Mouse (Mus musculus): Measurements from ENCODE around the gene Tmem120b.
"Not testable (repeated sequence)": the region's sequence is repeated elsewhere in the genome, so short reads cannot be mapped to it uniquely, and the experiment has no call there.

Tmem120b gene

DNA sequence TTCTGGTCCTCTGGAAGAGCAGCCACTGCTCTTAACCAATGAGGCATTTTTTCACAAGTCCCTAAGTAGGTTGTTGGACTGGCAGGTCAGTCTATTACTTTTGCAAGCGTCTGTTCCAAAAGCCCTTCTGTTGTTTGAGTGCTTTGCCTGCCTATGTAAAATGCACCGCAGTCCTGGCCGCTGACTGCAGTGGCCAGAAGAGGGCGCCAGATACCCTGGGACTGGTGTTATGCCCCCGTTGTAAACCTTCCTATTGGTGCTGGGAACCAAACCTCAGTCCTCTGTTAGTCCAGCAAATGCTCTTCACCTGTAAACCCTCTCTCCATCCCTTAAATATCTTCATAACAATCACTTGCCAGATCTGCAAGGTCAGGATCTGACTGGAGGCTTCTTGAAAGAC, 16.5 kb upstream of the Tmem120b start:
- no peak for DNase-seq (ENCODE audit: low read depth, low spot score)

- DNase-seq (ENCODE audit: low read depth, low spot score): peak; percentile 100
Observed at GRCm38 (mm10) chr5:123057366-123058250, 10.6 kb upstream of the Tmem120b start.

DNA sequence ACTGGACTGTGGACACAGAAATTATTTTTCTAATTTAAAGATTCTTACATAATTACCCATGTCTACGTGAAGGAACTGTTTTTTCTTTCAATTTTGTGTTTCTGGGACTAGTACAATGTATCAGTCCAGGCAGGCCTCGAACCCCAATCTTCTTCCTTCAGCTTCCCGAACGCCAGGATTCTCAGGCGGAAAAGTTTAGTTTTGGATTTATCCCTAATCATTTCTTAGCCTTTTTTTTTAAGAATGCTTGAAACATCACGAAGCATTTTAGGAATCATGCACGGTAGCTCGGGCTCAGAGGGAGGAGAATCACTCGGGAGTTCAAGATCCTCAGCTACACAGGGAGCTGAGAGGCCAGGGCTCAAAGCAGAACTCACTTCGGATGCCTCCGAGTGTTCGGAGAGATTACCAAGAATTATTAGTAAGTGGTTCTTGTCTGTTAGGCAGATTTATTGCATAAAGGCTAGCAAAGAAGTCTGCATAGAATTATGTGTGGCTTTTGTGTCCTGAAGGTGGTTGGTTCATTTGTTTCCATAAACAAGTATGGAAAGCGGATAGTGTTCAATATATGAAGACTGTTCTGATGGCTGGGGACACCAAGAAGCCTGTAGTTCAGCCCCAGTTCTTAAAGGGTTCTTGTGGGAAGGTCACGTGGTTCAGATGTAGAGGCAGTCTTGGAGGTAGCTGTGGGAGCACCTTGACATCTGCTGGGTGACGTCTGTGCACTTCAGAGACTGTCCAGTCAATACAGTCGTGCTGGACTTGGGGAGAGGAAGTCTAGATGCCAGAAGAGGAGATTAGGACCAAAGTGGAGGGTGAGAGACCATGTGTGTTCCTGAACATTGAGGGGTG, 9.7 kb upstream of the Tmem120b start:
- DNase-seq (ENCODE audit: low read depth, low spot score): no peak

DNA sequence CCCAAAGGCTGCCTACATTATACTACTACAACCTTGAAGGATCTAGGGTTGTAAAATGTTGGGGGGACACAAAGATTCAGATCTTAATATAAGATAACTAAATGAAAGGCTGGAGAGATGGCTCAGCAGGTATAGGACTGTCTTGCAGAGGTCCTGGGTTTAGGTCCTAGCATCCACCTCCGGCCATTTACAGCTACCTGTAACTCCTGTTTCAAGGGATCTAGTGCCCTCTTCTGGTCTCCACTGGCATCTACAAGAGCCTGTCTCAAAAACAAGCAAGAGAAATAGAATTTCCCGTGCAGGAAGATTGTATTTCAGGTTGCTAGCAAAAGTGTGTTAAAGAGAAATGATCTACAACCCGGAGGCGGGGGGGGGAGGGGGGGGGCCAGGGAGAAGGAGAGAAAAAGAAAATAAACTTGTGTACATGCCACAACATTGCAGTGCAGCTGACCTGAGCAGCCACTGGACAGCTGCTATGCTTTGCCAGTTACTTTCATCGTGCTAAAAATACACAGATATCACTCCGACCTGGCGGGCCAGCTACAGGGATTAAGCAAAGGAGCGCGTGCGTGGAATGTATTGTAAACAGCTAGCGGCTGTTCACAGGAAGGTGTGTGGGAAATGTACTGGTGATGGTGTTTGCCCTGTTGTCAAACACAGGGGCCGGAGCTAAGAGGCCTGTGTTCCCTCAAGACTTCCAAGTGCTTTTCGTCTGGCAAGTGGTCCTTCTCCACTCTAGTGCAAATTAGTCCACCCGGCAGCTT, 8.3 kb upstream of the Tmem120b start:
- DNase-seq (ENCODE audit: low read depth, low spot score): peak; percentile 82

DNA sequence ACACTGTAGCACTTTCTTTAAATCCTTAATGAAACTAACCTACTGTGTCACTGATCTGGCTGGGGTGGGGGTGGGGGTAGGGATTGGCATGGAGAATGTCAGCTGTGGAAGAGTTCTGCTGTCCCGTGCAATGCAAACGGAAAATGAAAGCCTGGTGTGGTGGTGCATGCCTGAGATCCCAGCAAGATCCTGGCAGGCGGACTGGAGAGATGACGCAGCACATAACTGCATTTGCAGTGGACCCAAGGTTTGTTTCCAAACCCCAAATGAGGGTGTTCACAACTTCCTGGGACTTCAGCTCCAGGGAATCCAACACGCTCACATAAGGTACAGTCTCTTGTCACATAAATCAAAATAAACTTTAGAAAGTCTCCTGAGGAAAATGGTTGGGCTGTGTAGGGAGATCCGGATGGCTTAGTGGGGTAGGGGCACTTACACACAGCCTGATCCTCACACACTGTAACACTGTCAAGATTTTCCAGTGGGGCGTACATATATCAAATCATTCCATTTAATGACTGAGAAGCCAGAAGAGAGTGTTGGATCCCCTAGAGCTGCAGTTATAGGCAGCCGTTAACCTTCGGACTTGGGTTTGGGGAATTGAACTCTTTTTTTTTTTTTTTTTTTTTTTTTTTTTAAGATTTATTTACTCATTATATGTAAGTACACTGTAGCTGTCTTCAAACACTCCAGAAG, 7.4 kb upstream of the Tmem120b start:
- no peak for DNase-seq (ENCODE audit: low read depth, low spot score)

GRCm38 (mm10) chr5:123061402-123061749, 6.8 kb upstream of the Tmem120b start:
- DNase-seq (ENCODE audit: low read depth, low spot score): not testable (repeated sequence)

- no peak for DNase-seq (ENCODE audit: low read depth, low spot score)
Observed at GRCm38 (mm10) chr5:123063141-123063540, 5.1 kb upstream of the Tmem120b start.

DNA sequence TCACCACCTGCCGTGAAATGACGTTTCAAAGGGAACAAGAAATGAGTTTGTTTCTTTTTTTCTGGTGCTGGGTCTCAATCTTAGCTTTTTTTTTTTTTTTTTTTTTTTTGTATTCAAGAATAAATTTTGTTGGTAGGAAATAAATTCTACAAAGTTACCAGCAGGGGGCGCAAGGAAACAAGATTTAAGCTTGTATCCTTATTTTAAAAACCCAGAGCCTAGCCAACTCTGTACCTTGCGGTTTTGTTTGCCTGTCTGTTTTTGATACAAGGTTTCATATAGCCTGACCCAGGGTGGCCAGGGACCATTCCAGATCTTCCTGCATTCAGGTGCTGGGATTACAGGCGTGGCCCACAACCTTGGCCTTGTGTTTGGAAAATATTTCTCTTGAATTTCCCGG, 4.0 kb upstream of the Tmem120b start:
- DNase-seq (ENCODE audit: low read depth, low spot score): peak; percentile 93

- peak; percentile 56 for DNase-seq (ENCODE audit: low read depth, low spot score)
Observed at GRCm38 (mm10) chr5:123067395-123067995, 720 bp upstream of the Tmem120b start.

- no peak for DNase-seq (ENCODE audit: low read depth, low spot score)
Observed at GRCm38 (mm10) chr5:123068714-123069113, 499 bp downstream of the Tmem120b start.

- peak; percentile 96 for DNase-seq (ENCODE audit: low read depth, low spot score)
Observed at GRCm38 (mm10) chr5:123075576-123076418, 7.6 kb downstream of the Tmem120b start.

GRCm38 (mm10) chr5:123076419-123077281, 8.4 kb downstream of the Tmem120b start:
- DNase-seq (ENCODE audit: low read depth, low spot score): peak; percentile 18

DNA sequence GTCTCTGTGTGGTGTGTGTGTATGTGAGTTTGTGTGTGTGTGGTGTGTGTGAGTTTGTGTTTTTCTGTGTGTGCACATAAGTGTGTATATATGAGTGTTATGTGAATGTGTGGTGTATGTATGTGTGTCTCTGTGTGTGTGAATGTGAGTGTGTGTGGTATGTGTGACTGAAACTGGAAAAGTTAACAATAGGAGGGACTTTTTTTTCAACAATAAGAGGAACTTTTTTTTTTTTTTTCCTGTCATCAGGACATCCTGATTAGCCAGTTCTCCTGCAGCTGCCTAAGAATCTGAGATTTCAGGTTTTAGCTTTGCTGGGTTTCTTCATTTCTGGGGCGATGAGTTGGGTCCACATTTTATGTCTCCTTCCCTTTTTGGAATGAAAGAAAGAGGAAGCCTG, 11.4 kb downstream of the Tmem120b start:
- no peak for DNase-seq (ENCODE audit: low read depth, low spot score)

DNA sequence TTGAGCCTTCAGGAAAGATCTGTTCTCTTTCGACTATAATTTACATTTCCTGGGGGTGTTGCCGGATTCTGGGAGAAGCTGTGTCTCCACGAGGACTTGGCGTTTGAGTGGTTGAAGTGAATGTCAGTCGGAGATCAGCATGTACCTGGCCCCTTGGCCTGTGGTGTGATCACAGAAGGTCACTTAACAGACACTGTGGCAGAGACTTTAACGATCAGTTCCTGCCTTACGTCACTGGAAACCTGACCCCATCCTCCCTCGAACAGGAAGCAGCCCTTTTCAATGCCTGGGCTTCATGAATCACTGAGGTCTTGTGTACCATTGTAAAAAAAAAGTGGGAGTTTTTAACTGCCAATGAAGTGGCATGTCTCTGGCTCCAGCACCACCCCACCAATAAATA, 11.8 kb downstream of the Tmem120b start:
- no peak for DNase-seq (ENCODE audit: low read depth, low spot score)

DNA sequence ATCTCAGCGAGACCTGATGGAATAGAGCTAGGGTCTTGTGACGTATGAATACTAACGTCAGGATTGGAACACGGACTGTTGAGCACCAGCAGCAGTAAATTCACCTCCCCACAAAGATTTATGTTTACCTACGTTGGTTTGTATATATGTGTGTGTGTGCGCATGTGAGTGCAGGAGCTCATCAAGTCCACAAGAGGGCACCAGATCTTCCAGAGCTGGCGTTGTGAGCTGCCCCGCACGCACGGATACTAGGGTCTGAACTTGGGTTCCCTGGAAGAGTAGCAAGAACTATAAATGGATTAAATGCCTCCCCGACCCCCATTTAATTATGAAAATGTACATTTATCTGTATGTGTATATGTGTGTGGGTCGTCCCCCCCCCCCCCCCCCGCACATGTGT, 12.3 kb downstream of the Tmem120b start:
- no peak for DNase-seq (ENCODE audit: low read depth, low spot score)

DNA sequence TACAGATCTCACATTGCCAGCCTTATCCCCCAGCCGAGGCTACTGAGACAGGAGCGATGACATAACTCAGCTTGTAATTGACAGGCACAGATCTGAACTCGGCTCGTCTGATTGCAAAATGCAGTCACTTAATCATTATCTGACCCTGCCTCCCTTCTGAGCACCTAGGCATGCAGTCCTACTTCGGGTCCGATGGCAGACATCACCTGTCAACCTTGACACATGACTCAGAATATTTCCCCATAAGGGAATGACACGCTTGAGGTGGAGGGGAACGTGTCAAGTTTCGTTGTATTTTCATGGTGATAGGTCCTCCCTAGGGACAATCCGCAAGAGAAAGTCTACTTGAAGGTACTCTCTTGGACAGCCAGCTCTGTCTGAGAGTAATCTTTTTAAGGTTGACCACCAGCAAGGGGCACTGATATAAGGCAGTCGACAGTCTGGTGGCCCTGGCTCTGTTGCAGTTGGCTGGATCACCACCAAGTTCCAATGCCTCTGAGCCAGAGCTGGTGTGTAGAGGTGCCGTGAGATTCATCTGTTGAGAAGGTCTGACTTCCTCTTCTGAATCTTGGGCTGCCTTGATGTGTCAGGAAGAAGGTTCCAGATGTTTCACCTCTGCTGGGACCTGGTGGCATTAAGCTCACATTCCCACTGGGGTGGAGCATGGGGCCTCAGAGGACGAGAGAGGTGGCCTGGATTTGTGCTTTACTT, 15.3 kb downstream of the Tmem120b start:
- DNase-seq (ENCODE audit: low read depth, low spot score): peak; percentile 32

DNA sequence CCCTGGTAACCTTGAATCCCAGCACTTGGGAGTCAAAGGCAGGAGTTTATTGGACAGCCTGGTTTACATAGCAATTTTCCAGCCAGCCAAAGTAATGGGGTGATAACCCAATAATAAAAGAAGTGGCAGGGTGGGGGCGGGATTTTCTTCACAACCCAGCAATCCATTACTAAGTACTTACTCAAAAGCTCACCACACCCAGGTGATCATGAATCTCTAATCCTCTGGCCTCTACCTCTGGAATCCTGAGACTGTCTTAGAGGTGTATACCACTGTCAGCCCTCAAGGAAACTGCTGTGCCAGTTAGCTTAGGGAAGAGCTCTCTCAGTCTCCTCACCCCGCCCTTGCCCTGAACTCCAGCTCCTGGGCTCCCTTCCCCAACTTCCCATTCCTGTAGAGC, 18.3 kb downstream of the Tmem120b start:
- no peak for DNase-seq (ENCODE audit: low read depth, low spot score)

GRCm38 (mm10) chr5:123088784-123089183, 20.6 kb downstream of the Tmem120b start:
- peak; percentile 66 for DNase-seq (ENCODE audit: low read depth, low spot score)

Measured in brain, adult 2 months (tissue).